Comparison of ENCODE assay signal across 8 mouse cellular contexts in genomic region chr13:49052512-49052911, GRCm38 (mm10).
DNase-seq lines count a peak whose midpoint lies in the region; ATAC-seq and TF ChIP-seq lines count a peak whose summit lies in the region.

No protein-coding gene starts in this region.

- no peak overlapping the region for H3K27ac ChIP-seq in left cerebral cortex, adult 2 months
- H3K27ac ChIP-seq in bone marrow macrophage, adult 2 months (ENCODE audit: insufficient read depth, low read depth, low read length): no peak overlapping the region

- intact Hi-C loops in left cerebral cortex, adult 2 months (cut with DNase I): no loop called here

- DNase-seq in cerebellum, postnatal 10 days: peak; percentile 43 to 50
- DNase-seq in cerebellum, adult 11 months: no peak
- no peak for DNase-seq in left cerebral cortex, adult 2 months (ENCODE audit: extremely low spot score in 1 of 2, low spot score in 2 of 2)
- DNase-seq in left cerebral cortex, adult 11 months (ENCODE audit: low spot score): no peak
- no peak for DNase-seq in MN1 (ENCODE audit: low spot score)
- no peak for DNase-seq in cerebellum, adult 8-10 months

- 0 out of 2 replicates have a peak, but pooled peaks have one; percentile 13 for ATAC-seq in monocyte, adult 5-6 weeks (replicated peaks; ENCODE audit: insufficient number of reproducible peaks, low FRiP score, low TSS enrichment, poor library complexity, severe bottlenecking)

- TF ChIP-seq CTCF in left cerebral cortex, adult 2 months (IDR thresholded peaks at IDR 0.05): peak; percentile 61
- peak; percentile 36; the same call in 1 of the 2 replicates for TF ChIP-seq CTCF in bone marrow macrophage, adult 2 months (IDR thresholded peaks at IDR 0.05; ENCODE audit: low read depth, low read length)

- TF ChIP-seq POLR2A in bone marrow macrophage, adult 2 months (IDR thresholded peaks at IDR 0.05; ENCODE audit: borderline replicate concordance, low read depth, low read length): no peak

- H3K4me1 ChIP-seq in bone marrow macrophage, adult 2 months (ENCODE audit: control insufficient read depth, insufficient read depth, low read length): no peaks in the 10 kb centered on the region

- no peak overlapping the region for H3K4me3 ChIP-seq in left cerebral cortex, adult 2 months
- no peak overlapping the region for H3K4me3 ChIP-seq in bone marrow macrophage, adult 2 months (ENCODE audit: insufficient read depth, low read length)

Comparison
In these comparisons a context has a peak if more than half of its experiments do, and no peak if none do; other contexts are left out.
1. DNase-seq: peak in cerebellum, postnatal 10 days (2 of 2); none in cerebellum, adult 11 months (single experiment), left cerebral cortex, adult 2 months (0 of 2), left cerebral cortex, adult 11 months (single experiment), MN1 (single experiment) and cerebellum, adult 8-10 months (single experiment).